Mouse (Mus musculus): Measurements from ENCODE around the gene Zfp873. TPM values are rescaled to one million over a fixed set of nuclear protein-coding genes. Genes with fewer than 3 reads are reported as not detected.

Zfp873 gene
- polyA plus RNA-seq, 1 experiment from 2014 or later = 15.5 TPM

Other genes starting within 250 kb of the Zfp873 start
- 4.3 TPM in 2 replicates for gene Gm4767, start 235.9 kb upstream of the Zfp873 start, polyA plus RNA-seq (2014; fragmentation: Nextera tagmentation; extraction: Ambion mirVana)
- gene Gm32687, start 184.2 kb upstream of the Zfp873 start, polyA plus RNA-seq (2014; fragmentation: Nextera tagmentation; extraction: Ambion mirVana) = 13.8 and 16.2 TPM in 2 replicates
- 11.0 TPM in 2 replicates for gene Zfp781, start 117.6 kb upstream of the Zfp873 start, polyA plus RNA-seq (2014; fragmentation: Nextera tagmentation; extraction: Ambion mirVana)
- 10.3 and 11.6 TPM in 2 replicates for gene BC024063, start 35.2 kb downstream of the Zfp873 start, polyA plus RNA-seq (2014; fragmentation: Nextera tagmentation; extraction: Ambion mirVana)
- 13.5 and 17.8 TPM in 2 replicates for gene AU041133, start 79.9 kb downstream of the Zfp873 start, polyA plus RNA-seq (2014; fragmentation: Nextera tagmentation; extraction: Ambion mirVana)
- 26.5 and 29.8 TPM in 2 replicates for gene Zfp938, start 193.2 kb downstream of the Zfp873 start, polyA plus RNA-seq (2014; fragmentation: Nextera tagmentation; extraction: Ambion mirVana)

Measured in midbrain, embryonic 14.5 days (tissue).